Mouse (Mus musculus) ovary, postnatal 10 days (tissue): Measurements from ENCODE around the gene Cnrip1.

Experiments used
- DNase-seq: peaks from one replicate; pipeline ENCODE4 v3.0.0; 2022; ENCODE audit warnings: low spot score

Gene Cnrip1

DNA sequence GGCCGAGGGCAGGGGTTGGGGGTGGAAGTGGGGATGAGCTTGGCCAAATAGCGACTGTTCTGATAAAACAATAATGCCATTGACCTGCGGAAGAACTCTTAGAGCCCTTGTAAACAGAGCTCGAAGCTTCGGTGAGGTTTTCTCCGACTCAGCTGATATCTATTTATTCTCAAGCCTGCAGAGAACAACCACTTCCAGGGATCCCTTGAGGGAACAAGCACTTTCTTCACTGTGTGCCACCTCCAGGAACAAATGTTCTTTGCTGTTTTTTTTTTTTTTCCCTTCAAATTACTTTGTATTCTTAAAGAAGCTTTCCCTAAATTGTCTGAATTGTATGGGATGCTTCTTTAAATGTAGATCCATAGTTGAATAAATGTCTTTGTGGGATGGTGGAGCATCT, 56.0 kb downstream of the Cnrip1 start:
- DNase-seq = no peak

DNA sequence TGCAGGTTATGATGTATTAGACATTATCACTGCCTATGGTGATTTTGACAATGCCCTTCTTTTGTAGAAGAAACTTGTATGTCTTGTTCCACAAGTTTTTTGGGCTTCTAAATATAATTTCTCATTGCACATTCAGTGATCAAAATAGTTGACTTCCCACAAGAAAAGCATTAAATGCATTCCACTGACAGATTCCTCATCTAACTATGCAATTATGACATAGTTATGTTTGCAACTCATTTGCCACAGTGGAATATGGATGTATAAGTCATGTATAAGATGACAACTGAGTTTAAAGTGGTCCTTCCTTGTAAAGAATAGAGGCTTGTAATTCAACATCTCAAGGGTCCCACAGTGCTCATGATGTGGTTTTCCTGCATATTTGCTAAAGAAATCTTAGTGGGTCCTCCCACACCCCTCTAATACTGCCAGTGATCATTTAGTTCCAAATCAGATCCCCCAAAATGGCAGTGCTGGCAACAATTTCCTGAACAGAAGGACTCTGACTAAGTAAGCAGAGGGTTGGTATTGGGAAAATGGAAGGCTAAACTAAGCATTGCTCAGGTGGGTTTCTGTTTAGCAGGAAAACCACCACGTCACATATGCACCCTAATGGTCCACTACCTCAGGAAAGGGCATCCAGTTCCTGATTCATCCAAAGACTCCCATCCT, 61.2 kb downstream of the Cnrip1 start:
- DNase-seq = no peak

DNA sequence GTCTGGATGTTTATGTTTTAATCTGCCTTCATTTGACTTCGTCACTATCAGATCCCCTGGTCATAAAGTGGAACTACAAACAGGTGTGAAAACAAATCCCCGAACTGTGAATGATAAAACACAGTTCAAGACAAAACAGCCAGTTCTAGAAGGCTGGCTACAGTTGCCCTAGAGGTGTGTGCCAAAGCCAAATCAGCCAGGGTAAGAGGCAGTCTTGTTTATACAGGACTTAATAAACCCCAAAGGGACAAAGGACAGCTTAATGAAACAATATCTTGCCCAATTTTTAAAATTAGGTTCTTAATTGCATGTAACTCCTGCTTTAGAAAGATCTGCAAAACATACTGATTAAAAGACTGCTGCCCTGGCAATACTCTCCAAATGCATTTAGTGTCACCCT, 75.0 kb downstream of the Cnrip1 start:
- no peak for DNase-seq
